Mouse (Mus musculus) lung, adult 2 months (tissue): Measurements from ENCODE around the gene Prep. TPM values are rescaled to one million over a fixed set of nuclear protein-coding genes. Genes with fewer than 3 reads are reported as not detected.
"Not testable (repeated sequence)": the region's sequence is repeated elsewhere in the genome, so short reads cannot be mapped to it uniquely, and the experiment has no call there.

Experiments used
- DNase-seq: peaks from one replicate; pipeline ENCODE4 v3.0.0; 2022
- H3K4me1 ChIP-seq: fragments of 200-500 bp; 2 replicates; pipeline ENCODE4 v1.6.1; 2011; ENCODE audit warnings: low read length; ENCODE audit not compliant: control insufficient read depth, insufficient read depth
- H3K4me3 ChIP-seq: fragments of 200-500 bp; replicated peaks from 2 replicates; pipeline ENCODE3; 2011; ENCODE audit warnings: low read depth, mild to moderate bottlenecking, control low read depth, low read length; ENCODE audit errors: extremely low read depth
- CTCF ChIP-seq: fragments of 200-500 bp; IDR thresholded peaks from 2 replicates; pipeline ENCODE4 v1.5.1; 2011; ENCODE audit warnings: mild to moderate bottlenecking, low read length, control low read depth; ENCODE audit not compliant: insufficient read depth
- POLR2A ChIP-seq: fragments of 200-500 bp; IDR thresholded peaks from 2 replicates; pipeline ENCODE4 v1.6.1; 2011; ENCODE audit warnings: low read depth, mild to moderate bottlenecking, control low read depth, low read length, borderline replicate concordance; ENCODE audit errors: extremely low read depth
- WGBS: fragments of 180-500 bp; shearing (Covaris S2); methylation state at CpG from one replicate; pipeline ENCODE4 v1.1.7; 2018; 5-methylcytosine and 5-hydroxymethylcytosine counted together
- polyA plus RNA-seq: library from polyadenylated mRNA; depleted of rRNA; stranded (reverse); fragments of >200 nt; gene quantifications from 2 replicates; pipeline ENCODE4 v1.2.3, GENCODE M21; 2012

The Prep gene
- polyA plus RNA-seq, 1 experiment, result 19.8 TPM

DNA sequence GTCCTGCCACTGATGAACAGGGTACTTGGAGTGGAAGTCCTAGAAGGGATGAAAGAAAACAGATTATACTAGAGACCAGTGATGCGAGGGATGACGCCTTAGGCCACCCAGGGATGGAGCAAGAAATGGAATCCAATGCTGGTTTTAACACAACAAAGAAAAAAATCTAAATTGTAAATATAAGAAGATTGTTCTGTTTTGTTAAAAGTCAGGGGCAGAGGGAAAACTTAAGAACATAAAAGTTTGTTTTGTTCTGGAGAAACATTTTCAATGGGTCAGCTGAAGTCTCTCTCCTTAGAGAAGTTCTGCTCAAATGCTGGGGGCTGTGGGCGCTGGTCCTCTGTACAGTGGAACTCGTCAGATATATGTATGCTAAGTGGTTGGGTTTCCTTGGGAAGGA lies 5.3 kb downstream of the Prep start:
- TF ChIP-seq CTCF, result no peak
- TF ChIP-seq POLR2A, result no peak
- 94% methylated on average over 4 of the region's 4 CpGs for WGBS

DNA sequence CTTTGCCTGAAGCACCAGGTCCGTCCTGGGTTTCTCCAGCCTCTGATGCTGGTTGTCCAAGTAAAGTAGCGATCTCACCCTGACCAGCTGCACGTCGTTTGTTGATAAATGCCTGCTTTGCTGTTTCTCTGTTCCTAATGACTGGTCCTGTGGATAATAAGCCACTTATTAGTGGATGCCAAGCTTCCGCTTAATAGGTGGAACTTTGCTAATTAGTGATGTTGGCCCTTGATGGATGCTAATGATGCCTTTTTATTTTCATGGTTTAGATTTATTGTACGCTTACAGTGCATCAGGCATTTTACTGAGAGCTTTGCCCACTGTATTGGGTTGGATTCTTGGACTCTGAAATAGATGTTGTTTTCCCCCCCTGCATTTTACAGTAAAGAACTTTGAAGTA lies 7.5 kb downstream of the Prep start:
- 87% methylated on average over 6 of the region's 6 CpGs for WGBS
- Histone ChIP-seq H3K4me1 (peaks cover 15% of the 10 kb centered on the region), H3K4me3 (no peak overlapping the region)
- no peak for DNase-seq
- TF ChIP-seq POLR2A (no peak), CTCF (no peak)

More for the DNA sequence above, 5.3 kb downstream of the Prep start:
- Histone ChIP-seq H3K4me1 (peaks cover 18% of the 10 kb centered on the region), H3K4me3 (no peak overlapping the region)
- DNase-seq, result no peak

GRCm38 (mm10) chr10:45075491-45076051 lies 8.6 kb downstream of the Prep start:
- peaks cover 14% of the 10 kb centered on the region for H3K4me1 ChIP-seq
- TF ChIP-seq POLR2A (no peak), CTCF (no peak)
- no peak overlapping the region for H3K4me3 ChIP-seq
- DNase-seq, result no peak
- 66% methylated on average over 5 of the region's 5 CpGs for WGBS

GRCm38 (mm10) chr10:45076585-45076984 lies 9.6 kb downstream of the Prep start:
- Histone ChIP-seq H3K4me3 (no peak overlapping the region), H3K4me1 (peaks cover 8% of the 10 kb centered on the region)
- no peak for DNase-seq
- 71% methylated on average over 10 of the region's 10 CpGs for WGBS
- TF ChIP-seq POLR2A (no peak), CTCF (no peak)

DNA sequence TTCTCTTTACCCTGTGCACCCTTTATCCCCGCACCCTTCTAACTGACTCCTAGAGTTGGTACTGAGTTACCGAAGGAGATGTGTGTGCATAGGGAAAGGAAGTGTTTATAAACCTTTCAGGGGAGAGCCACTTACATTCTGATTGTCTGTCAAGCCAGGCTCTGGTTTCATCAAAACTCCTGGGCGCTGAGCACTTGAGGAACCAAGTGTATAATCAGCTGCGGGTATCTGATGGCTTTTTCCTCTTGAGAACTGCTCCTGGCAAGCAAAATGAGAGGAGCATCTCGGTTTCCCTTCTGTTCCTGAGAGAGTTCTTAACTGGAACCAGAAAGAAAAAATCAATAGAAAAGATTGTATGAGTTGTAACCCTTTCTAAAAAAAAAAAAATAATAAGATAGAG lies 10.3 kb downstream of the Prep start:
- DNase-seq, result no peak
- TF ChIP-seq POLR2A, result no peak
- Histone ChIP-seq H3K4me3 (no peak overlapping the region), H3K4me1 (peaks cover 8% of the 10 kb centered on the region)
- WGBS, result 55% methylated on average over 5 of the region's 5 CpGs

DNA sequence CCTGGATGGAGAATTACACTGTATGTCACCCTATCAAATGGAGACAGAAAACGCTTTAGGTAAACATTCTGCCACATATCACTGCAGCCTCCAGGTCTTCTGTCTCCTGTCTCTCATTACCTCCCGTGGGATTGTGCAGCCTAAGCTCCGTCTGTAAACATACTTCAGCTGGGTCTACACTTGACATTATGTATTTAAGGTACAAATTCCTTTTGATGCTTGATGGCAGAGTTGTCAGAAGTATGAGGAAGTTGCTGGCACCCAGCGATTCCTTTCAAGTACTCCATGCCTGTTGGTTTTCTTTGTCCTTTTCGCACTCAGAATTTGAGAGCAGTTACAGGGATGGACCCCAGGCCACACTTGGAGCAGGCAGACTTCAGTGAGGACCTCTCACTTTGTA lies 12.8 kb downstream of the Prep start:
- no peak for TF ChIP-seq POLR2A
- H3K4me3 ChIP-seq, result no peak overlapping the region
- peak; percentile 48 for DNase-seq
- WGBS, result 57% methylated on average over 5 of the region's 5 CpGs
- H3K4me1 ChIP-seq, result peaks cover 8% of the 10 kb centered on the region

- DNase-seq, result no peak
- 59% methylated on average over 6 of the region's 6 CpGs for WGBS
- Histone ChIP-seq H3K4me1 (peaks cover 8% of the 10 kb centered on the region), H3K4me3 (no peak overlapping the region)
- no peak for TF ChIP-seq POLR2A
- no peak for TF ChIP-seq CTCF
Observed at GRCm38 (mm10) chr10:45080490-45080889, 13.5 kb downstream of the Prep start.

DNA sequence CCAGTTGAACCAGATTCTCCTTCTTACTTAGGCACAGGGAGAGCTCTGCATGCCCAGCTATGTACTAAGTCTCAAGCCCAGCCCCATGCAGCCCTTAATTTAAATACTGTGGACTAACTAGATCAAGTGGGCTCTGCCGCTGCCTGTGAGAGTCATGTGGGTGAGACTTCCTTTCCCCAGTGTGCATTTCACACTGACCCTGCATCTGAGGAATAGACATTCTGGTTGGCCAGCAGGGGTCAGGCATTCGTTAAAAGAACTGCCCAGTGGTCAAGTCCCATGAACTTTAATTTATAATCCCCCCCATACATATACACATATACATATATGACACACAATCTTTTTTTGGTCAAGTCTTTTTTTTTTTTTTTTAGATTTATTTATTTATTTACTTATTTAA lies 15.7 kb downstream of the Prep start:
- no peak for DNase-seq
- WGBS, result 31% methylated on average over 2 of the region's 2 CpGs
- peaks cover 6% of the 10 kb centered on the region; the same call in 1 of the 2 replicates for H3K4me1 ChIP-seq
- TF ChIP-seq POLR2A (no peak), CTCF (0 out of 2 replicates have a peak, but pooled peaks have one; percentile 22)
- H3K4me3 ChIP-seq, result no peak overlapping the region

GRCm38 (mm10) chr10:45084002-45084401 lies 17.0 kb downstream of the Prep start:
- H3K4me3 ChIP-seq, H3K4me1 ChIP-seq, DNase-seq: not testable (repeated sequence)
- 57% methylated on average over 7 of the region's 7 CpGs for WGBS

GRCm38 (mm10) chr10:45084471-45084870 lies 17.5 kb downstream of the Prep start:
- 63% methylated on average over 3 of the region's 3 CpGs for WGBS
- DNase-seq, result no peak

More at GRCm38 (mm10) chr10:45084471-45084870, 17.5 kb downstream of the Prep start:
- Histone ChIP-seq H3K4me3 (no peak overlapping the region), H3K4me1 (peaks cover 2% of the 10 kb centered on the region; the same call in 1 of the 2 replicates)
- TF ChIP-seq CTCF, result no peak
- no peak for TF ChIP-seq POLR2A
